Mouse (Mus musculus) heart, postnatal 10 days (tissue): ENCODE data around the gene Capzb. TPM values are rescaled to one million over a fixed set of nuclear protein-coding genes. Genes with fewer than 3 reads are reported as not detected.

Source experiments
- DNase-seq, 2 experiments: peaks; one replicate each; pipeline ENCODE4 v3.0.0; 2021
- intact Hi-C: fragments of 180-260 bp; cut with DNase I; formaldehyde crosslinking; loops from one replicate; pipeline ENCODE4 v1.15.1; 2025
- microRNA-seq, 2 experiments: library from miRNA; unstranded; fragments of <30 nt; microRNA quantifications; one replicate each; pipeline ENCODE4 v1.2.0; 2022
- total RNA-seq, 2 experiments: library from RNA; stranded (reverse); gene quantifications; 2 replicates each; pipeline ENCODE4 v1.2.3; 2021

Gene Capzb
- total RNA-seq, 2 experiments from 2014 or later: 394 to 406 TPM

DNA sequence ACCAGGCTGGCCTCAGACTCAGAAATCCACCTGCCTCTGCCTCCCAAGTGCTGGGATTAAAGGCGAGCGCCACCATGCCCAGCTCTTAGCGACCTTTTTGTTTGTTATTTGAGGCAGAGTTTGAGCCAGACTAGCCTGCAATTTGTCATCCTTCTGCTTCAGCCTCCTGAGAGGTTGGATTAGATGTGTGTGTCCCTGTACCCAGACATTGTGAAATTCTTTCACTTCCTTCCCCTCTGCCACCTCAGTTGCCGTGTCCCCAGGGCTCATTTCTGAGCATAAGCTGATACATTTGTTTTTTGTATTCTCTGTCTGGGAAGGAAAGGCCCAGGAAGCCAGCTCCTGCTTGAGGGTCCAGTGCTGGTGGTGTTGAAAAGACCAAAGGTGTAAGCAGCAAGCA is 148.1 kb downstream of the Capzb start:
- DNase-seq: no peak
- intact Hi-C loops: no loop called here

Small RNA genes lying within 50 kb of the gene (microRNA-seq; reads per million reads assigned to microRNA genes)
- 0 reads per million in 2 experiments for gene Gm24245
- 0 to 0.35 reads per million in 2 experiments for gene Gm25732

Other genes with a start within 250 kb of the Capzb start
- not detected for gene Rnf186, start 225.8 kb upstream of the Capzb start, total RNA-seq
- 10 to 100 TPM; 12.7 to 13.9 TPM for gene Tmco4, start 220.0 kb upstream of the Capzb start, total RNA-seq
- gene Htr6, start 117.3 kb upstream of the Capzb start, total RNA-seq: not detected
- 10 to 100 TPM; 27.9 to 36.3 TPM for gene Nbl1, start 99.9 kb upstream of the Capzb start, total RNA-seq
- gene Minos1, start 61.8 kb upstream of the Capzb start, total RNA-seq: 100 to 1,000 TPM; 714 to 726 TPM
- gene Pqlc2, start 117.8 kb downstream of the Capzb start, total RNA-seq: 1 to 10 TPM; 5.7 to 6.4 TPM
- gene Akr7a5, start 117.8 kb downstream of the Capzb start, total RNA-seq: 10 to 100 TPM; 33.6 to 37.2 TPM
- 10 to 100 TPM; 34.6 to 38.9 TPM for gene Mrto4, start 159.7 kb downstream of the Capzb start, total RNA-seq
- 10 to 100 TPM; 48.5 to 48.7 TPM for gene Emc1, start 159.7 kb downstream of the Capzb start, total RNA-seq
- gene Ubr4, start 159.7 kb downstream of the Capzb start, total RNA-seq: 100 to 1,000 TPM; 124 to 125 TPM